Mouse (Mus musculus) kidney, adult 2 months (tissue): ENCODE results near the gene Fam208a.

ENCODE experiments used
- CTCF ChIP-seq: fragments of 200-500 bp; conservative IDR thresholded peaks from 2 replicates; pipeline ENCODE4 v1.5.1; 2011; ENCODE audit warnings: low read depth, mild to moderate bottlenecking, control low read depth, low read length, moderate library complexity, mixed read lengths; ENCODE audit not compliant: insufficient read depth, insufficient read length
- POLR2A ChIP-seq: fragments of 200-500 bp; IDR thresholded peaks from one replicate; pipeline ENCODE4 v1.6.1; 2011; ENCODE audit warnings: low read depth, low read length, control low read depth

GRCm38 (mm10) chr14:27508644-27509301 lies 80.1 kb downstream of the Fam208a start:
- no peak for TF ChIP-seq CTCF
- no peak for TF ChIP-seq POLR2A
